Mouse (Mus musculus) kidney, adult 8-10 months (tissue): ENCODE measurements around the gene Ccdc162.
"Not testable (repeated sequence)": the region's sequence is repeated elsewhere in the genome, so short reads cannot be mapped to it uniquely, and the experiment has no call there.

Experiments
- DNase-seq, 2 experiments: peaks; one replicate each; pipeline ENCODE4 v3.0.0; 2022

Gene Ccdc162

DNA sequence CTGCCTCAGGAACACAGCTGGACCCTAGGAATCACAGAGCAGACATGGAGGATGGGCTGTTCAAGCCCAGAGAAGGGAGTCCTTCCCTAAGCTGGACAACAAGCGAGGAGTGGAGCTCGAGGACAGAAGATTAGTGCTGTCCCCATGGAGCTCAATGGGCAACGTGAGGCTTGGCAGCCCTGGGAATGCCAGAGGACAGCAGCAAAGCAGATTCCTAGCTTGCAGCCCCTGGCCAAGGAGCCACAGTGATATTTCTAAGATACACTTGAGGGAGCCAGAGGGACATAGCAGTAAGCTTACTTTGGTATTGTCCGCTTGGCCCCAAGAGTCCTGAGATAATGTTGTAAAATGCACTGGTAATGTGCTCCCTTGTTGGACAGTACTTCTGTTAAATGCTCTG lies 25.5 kb downstream of the Ccdc162 start:
- DNase-seq = no peak

DNA sequence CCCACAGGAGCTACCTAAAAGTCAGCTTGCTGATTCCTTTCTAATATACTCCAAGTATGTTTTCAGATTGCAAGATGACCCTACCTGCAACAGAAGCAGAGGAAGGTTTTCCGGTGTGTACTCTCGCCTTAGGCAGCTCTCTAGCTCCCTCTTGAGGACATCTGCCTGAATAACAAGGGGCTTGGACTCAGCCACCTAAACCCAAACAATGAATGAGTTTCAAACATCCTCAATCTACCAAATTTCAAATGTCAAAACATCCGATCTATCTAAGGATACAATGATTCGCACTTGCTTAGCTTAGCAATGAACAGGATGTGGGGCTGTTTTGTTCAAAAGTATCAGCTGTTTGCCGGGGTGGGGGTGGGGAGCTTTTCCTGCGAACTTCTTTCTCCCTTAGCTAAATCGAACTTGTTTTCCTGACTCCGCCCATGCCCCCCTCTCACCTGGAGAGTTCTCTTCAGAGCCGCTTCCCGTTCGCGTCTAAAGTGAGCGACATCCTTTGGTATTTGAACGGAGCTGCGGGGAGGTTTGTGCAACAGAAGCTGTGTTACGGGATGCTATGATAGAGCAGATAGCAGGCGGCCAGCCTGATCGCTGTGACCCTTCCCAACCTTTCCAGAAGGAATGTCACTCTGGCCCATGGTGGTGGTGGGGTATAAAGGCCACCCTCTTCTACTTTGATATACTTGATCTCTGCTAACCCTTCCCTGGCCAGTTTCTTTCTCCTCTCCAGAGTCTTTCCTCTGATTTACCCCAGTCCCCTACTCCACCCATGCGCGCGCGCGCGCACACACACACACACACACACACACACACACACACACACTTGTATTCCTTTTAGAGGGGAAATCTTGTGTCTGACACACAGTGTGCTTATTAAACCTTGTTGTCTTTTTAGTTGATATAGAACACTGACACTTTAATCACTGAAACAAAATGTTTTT lies 26.2 kb downstream of the Ccdc162 start:
- DNase-seq = peak; percentile 57 to 78

DNA sequence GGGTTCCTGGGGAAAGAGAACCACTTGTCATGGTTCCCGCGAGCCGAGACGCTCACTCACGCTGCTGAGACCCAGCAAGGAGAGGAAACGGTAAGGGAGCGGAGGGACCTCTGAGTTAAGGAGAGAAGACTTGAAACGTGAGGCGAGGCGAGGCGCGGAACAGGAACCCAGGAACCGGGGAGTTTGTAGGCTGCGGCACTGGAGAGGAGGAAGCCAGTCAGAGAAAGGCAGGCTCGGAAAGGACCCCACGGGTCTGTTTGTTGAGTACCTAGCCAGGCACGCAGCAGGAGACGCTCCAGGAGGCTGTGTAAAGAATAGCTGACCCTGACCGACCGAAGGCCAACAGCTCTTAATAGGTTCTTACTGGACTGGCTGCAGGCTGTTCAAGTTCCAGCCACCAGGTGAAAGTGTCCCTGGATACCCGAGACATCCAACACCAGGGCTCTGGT lies 31.9 kb downstream of the Ccdc162 start:
- DNase-seq = peak; percentile 75 to 79

DNA sequence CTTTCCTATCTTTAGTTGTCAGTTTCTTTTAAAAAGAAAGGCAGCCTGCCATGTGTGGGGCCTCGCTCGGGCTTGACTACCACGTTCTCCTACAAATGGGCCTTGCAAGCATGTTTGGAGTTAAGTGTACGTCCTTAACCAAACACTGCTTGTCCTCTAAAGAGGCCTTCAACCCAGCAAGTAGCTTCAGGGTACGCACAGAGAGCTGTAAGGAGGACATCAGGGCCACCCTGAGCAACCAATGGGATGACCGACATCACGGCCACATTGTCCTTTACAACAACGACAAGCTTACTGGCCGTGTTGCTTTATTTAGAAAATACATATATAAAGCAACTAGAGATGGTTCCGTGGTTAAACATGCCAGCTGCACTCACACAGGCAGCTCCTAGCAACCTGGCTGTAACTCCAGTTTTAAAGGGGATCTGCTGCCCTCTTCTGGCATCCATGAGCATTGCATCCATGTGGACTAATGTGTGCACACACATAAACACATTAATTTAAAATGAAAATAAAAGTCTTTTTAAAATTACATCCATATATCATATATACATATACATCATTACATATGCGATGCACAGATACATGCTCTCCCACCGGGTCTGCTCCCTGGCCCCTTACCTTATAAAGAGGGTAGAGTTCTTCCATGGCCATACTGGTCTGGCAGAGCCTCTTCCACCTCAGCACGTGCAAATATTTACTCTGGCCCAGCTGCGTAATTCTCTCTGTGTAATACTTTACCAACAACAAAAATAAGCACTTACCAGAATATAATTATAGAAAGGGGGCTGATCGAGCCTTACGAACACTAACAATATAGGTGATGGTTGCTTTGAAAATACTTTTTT lies 33.7 kb downstream of the Ccdc162 start:
- peak; percentile 79 to 93 for DNase-seq

DNA sequence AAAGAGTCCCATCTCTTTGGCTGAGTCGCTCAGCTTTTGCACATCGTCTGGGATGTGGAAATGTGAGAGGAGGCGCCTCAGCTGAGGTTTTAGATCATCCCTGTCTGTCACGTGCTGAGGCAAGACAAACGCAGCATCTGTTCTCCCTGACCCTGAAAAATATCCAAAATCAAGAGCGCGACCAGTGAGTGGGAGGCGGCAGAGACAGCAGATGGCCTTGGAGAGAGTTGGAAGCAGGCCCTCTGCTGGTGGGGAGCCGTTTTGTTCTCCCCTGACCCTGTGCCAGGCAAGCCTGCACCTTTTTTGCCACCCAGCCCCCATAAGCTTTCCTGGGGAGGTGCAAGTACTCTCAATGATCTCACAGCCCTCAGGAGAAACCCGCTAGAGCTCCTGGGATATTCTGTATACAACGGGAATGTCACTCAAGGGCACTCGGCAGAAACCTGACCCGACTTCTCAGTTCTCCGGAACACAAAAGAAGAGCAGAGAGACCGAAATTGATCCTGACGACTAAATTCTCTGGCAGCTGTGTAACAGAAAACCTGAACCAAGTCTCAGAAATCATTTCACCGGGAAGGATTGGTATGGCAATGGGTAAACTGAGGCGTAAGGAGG lies 37.6 kb downstream of the Ccdc162 start:
- peak; percentile 67 to 73 for DNase-seq

DNA sequence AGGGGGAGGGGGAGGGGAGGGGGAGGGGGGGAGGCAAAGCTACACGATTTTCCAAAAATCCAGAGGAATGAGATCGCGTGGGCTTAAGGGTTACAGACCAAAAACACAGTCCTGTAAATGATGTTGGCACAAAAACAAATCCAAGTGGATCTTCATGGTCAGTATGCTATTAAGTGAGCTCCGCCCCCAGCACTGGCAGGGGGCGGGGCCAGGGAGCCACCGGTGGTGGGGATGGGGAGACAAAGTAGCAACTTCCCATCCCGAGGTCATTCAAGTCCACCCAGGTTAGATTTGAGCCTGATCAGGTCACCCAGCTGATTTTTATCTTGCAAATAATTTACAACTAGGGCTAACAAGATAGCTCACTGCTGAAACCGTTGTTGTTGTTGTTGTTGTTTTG lies 39.0 kb downstream of the Ccdc162 start:
- peak; percentile 36 to 41 for DNase-seq

DNA sequence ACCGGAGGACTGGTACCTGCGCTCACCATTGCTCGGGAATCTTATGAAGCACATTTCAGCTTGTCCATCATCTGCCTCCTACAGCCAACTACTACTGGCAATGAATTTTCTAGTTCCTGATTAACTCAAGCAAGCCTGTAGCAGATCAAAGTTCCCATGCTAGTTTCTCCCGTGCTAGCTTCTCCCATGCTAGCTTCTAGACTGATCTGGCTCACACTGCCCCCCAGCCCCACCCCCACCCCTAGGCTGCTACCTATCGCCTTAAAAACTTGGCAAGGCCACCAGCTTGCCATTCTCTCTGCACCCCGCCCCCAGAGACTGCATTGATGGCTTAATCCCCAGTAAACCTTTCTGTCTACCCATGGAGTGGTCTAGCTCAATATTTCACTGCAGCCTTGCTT lies 39.8 kb downstream of the Ccdc162 start:
- peak; percentile 61 to 83 for DNase-seq

DNA sequence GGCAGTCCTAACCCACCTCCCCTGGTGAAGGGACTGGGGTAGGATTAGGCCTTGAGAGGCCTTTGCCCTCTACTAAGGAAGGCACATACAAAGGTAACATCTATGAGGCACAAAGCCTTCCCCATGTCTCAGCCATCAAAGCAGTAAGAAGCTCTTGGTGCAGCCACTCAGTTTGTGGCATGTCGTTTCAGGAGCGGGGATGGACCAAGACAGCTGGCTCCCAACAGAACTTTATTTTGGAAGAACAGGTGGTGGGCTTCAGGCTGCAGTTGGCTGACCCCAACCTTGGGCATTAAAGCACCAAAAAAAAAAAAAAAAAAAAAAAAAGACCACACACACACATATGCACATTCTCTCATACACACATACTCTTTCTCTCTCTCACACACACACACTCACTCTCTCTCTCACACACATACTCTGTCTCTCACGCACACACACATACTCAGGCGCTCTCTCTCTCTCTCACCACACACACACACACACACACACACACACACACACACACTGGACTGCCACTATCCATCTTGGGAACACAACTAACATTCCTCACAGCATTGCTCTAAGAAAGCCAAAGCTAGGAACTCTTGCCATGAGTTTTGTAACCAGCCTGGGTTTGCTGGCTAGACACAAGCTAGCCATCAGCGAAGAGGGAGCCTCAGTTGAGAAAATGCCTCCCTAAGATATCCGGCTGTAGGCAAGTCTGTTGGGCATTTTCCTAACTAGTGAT lies 40.4 kb downstream of the Ccdc162 start:
- no peak for DNase-seq

DNA sequence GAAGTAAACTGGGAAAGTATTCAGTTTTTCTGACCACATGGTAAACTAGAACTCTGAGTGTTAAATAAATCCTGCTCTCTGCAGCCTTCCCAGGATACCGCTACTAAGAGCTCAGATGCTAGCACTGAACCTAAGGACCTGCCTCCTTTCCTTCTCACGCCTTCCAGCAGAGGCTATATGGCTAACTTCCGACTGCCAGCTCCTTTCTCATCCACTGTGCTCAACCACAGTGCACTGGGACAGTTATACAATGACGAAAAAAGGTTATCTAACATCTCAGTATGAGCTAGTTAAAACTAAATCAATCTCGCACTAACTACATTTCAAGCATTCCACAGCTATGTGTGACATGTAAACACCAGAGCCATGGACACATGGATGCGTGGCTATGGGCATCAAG lies 41.2 kb downstream of the Ccdc162 start:
- DNase-seq = no peak

DNA sequence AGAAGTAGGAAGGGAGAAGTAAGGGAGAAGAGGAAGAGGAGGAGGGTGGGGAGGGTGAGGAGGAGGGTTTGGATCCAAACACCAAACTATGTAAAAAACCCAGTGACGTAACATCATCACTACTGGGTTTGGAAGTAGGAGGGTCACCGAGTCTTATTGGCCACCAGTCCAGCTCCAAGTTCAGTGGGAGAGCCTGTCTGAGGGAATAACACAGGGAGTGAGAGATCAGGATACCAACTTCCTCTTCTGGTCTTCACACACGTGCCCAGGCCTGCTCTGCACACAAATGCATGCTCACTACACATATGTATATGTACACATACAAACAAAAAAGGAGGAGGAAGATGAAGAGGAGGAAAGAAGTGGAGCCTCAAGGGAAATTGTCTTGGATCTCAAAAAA lies 42.1 kb downstream of the Ccdc162 start:
- DNase-seq = no peak

DNA sequence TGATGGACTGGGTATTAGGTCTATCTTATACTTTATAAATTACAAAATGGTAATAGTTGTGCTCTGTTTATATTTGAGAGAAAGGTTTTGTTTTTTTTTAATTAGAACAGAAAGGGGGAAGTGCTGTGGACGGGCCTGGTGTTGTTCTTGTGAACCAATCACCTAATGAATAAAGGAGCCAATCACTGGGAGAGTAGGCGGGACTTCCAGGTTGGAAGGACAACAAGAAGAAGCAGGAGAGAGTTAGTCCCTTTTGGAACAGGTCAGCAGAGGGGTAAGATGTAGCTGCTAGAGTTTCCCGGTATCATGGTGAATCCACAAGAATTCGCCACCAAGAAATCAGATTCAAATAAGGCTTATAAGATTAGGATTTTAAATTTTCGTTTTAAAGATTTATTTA lies 46.2 kb downstream of the Ccdc162 start:
- DNase-seq = no peak

DNA sequence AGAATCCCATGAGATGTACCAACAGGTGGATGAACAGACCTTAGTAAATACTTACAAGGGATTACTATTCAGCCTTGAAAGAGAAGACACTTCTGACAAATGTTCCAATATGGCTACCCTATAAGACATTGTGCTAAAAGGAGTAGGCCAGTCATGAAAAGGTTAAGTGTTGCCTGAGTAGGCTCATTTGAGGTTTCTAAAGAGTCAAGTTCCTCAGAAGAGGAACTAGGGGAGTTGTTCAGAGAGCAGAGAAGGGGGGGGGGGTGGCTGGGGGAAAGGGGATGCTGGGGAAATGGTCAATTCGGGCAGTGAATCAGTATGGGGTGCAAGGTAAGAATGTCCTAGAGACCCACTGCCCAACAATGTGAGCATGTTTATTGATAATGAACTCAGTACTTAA lies 50.9 kb downstream of the Ccdc162 start:
- DNase-seq = no peak

DNA sequence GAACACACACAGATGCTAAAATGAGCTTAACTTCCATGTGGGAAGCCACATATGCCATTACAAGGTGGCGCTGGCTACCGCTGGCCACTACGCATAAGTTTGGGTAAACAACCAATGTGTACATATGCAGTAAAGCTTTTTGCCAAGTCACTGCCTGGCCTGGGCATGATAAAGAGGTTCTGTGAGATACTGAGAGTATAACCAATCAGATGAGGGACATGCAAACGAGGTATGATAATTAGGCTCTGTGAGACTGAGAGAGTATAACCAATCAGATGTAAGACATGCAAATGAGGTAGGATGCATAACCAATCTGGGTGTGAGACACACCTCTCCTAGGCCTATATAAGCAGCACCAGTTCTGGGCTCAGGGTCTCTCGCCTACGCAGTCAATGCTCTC lies 56.8 kb downstream of the Ccdc162 start:
- DNase-seq = not testable (repeated sequence)

DNA sequence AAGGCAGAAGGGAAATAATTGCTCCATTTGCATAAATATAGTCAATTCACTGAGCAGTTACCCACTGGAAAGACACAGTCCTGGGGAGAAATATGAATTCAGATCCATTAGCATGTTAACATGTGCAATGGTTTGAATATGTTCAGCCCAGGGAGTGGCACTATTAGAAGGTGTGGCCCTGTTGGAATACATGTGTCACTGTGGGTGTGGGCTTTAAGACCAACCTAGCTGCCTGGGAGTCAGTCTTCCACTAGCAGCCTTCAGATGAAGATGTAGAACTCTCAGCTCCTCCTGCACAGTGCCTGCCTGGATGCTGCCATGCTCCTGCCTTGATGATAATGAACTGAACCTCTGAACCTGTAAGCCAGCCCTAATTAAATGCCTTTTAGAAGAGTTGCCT lies 60.8 kb downstream of the Ccdc162 start:
- DNase-seq = not testable (repeated sequence)

DNA sequence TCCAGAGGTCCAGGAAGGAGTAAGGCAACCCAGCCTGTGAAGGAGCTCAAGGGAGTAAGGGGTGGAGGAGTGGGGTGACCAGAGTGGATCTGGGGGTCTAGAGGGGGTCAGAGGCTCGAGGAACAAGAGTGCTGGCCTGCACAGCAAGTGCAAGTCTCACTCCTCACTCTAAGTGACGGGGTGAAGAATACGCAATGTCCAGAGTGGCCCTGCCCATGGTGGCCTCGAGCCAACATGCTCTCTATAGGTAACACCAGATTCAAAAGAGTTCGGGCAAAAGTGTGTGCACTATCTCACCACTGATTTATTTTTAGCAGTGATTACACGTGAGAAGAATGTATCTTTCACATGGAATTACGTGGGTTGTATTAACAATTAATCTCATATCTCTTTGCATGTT lies 63.4 kb downstream of the Ccdc162 start:
- DNase-seq = no peak

DNA sequence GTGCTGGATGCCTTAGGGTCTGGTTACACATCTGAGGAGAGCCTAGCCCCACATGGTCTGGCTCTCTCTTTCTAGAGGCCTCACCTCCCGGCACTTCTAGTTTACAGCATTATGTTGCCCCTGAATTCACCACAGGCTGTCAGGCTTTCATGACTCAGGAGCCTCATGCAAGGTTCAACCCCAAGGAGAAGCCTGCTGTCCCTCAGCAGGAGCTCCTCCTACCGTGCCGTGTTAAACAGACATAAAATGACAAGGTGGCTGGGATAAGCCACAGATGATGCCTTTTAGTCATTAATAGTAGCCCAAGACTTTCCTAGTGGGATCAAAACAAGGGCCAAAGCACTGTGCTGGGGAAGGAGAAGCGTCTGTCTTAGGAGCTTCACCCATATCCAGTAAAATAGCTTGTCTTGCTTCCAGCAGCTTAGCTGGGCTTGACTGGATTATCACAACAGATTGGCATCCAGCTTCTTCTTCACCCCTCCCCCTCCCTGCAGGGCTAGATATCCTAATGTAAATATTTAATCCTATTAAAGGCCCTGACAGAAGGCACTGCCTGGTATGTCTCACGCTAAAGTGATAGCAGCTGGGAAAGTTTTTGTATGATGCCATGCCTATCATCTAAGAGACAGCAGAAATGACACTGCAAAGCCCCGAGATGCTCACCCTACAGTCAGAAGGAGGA lies 64.2 kb downstream of the Ccdc162 start:
- DNase-seq = no peak

DNA sequence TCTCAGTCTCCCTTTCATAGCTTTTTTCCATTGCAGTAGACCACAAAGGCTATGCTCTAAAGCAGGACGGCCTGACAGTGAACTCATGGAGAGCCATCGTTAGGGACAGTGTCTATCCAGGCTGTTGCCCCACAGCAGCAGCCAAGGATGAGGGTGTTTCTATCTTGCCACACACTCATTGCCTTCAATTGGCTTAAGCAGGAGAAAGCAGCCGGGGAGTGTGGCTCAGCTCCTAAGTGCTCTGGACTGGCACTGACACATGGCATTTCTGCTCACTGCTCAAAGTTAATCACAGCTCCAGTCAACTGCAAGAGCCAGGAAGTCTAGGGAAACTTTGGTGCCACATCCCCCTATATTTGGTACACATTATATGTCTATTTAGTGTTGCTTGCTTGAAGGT lies 64.9 kb downstream of the Ccdc162 start:
- DNase-seq = no peak

DNA sequence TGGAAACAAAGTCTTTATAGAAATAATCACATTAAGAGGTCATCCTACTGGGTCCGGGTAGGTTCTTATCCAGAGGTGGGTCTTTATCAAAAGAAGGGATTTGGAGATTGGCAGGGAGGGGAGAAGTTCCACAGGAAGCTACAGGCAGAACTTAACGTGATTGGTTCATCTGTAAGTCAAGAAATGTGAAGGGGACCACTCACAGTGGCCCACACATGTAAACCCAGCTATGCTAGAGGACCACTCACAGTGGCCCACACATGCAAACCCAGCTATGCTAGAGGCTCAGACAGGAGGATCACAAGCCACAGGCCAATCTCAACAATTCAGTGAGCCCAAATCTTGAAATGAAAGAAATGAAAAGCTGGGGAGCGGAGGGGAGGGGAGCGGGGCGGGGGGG lies 67.2 kb downstream of the Ccdc162 start:
- DNase-seq = no peak

DNA sequence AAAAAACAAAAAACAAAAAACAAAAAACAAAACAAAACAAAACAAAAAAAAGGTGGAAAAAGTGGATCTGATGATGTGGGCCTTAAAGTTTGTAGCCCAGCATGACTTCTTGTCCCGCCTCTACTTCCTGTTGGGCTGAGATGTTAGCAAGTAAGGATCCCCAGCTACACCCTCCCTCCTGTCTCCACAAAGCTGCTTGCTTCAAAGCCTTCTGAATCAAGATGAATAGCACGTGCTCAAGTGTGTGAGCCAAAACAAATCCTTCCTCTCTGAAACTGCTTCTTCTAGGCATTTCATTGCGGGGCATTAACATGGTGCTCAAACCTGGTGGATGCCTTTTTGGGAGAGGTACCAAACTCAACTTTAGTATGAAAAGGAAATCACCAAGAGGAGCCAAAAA lies 77.7 kb downstream of the Ccdc162 start:
- DNase-seq = no peak

DNA sequence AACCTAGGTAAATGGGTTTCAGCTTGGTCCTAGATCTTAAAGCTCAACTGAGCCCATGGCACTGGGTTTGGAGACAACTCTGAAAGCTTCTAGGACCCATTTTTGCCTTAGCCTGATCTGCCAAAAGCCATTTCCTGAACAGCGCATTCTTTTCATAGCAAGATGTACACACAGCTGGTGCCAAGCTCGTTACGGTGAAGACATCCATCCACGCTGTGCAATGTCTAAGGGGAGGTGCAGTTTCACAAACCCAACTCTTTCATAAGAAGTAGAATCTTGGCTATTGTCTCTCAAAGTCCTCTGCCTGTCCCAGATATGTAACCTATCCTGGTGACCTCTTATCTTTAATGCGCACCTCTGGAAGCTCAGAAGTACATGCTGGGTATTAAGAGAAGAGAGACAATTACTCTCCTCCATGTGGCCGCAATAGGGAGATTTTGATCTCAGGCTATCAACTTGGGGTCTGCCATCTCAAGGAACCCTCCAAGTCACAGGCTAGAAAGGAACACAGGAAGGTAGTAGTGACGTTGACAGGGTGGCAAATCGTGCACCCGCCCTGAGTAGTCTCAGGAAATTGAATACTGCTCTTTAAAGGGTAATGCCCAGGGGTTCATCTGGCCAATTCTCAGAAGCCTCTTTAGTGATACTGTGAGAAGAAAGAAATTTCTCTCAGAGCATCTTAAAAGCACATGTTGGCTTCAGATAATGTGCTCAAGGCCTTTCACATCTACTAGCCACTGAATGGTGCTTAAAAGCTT lies 81.0 kb downstream of the Ccdc162 start:
- no peak for DNase-seq

DNA sequence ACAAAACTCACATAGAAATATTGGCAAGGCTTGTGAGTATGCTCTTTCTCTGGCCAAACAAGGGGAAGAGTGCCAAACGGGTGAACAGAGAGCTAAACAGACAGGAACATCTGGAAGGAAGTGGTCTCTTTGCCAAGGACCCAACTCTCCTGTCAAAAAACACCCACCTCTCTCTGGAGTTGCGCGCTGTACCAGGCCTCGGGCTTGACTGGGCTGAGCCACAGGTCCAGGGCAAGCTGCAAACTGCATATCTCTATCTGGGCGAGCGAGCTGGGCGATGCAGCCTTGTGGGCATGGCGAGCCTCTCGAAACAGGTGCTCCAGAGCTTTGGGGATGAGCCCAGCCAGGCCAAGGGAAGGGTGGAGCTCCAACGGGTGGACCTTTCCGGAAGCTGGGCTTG lies 82.6 kb downstream of the Ccdc162 start:
- DNase-seq = no peak
